Mouse (Mus musculus): ENCODE data around the gene Klhl6. TPM values are rescaled to one million over a fixed set of nuclear protein-coding genes. Genes with fewer than 3 reads are reported as not detected.

Gene Klhl6
- total RNA-seq, 2 experiments from 2014 or later: 2.5 to 3.0 TPM

GRCm38 (mm10) chr16:19904734-19905479, 77.9 kb downstream of the Klhl6 start:
- DNase-seq (ENCODE audit: extremely low spot score in 1 of 2, low spot score in 2 of 2): no peak
- intact Hi-C loops (cut with DNase I): no loop called here

DNA sequence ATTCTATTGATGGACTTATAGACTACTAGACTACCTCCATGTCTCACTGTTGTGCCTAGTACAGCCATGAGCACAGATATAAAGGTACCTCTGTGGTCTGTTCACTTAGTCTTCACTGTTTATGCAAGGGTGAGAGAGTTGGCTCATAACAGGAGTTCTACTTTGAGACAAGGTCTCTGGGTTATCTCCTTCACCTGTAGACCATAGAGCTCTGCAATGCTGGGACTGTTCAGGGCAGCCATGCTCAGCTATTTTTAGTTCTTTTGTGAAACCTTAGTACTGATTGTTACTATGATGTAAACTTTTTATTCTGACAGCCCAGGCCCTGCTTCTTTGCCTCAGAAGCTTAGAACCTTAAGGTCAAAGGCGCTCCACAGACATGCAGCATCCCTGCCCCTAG, 79.0 kb downstream of the Klhl6 start:
- DNase-seq (ENCODE audit: extremely low spot score in 1 of 2, low spot score in 2 of 2): no peak
- intact Hi-C loops (cut with DNase I): no loop called here

Other genes starting within 250 kb of the Klhl6 start
- gene B3gnt5, start 222.8 kb downstream of the Klhl6 start, total RNA-seq (2021): 1 to 10 TPM; 3.4 to 4.0 TPM
- gene Klhl24, start 114.5 kb upstream of the Klhl6 start, total RNA-seq (2021): 10 to 100 TPM; 76.6 to 76.8 TPM
- 10 to 100 TPM; 44.2 to 47.2 TPM for gene Yeats2, start 158.0 kb upstream of the Klhl6 start, total RNA-seq (2021)

All from left cerebral cortex, postnatal 10 days (tissue).